Mouse (Mus musculus) stomach, postnatal 0 days (tissue): ENCODE data around the gene Lrp8.

Source experiments
- CTCF ChIP-seq: IDR thresholded peaks from 2 replicates; pipeline ENCODE4 v1.5.1; 2016; ENCODE audit warnings: antibody characterized with exemption, low read depth, mild to moderate bottlenecking, moderate library complexity
- EP300 ChIP-seq: optimal IDR thresholded peaks from 2 replicates; pipeline ENCODE3; 2016; ENCODE audit warnings: antibody characterized with exemption

DNA sequence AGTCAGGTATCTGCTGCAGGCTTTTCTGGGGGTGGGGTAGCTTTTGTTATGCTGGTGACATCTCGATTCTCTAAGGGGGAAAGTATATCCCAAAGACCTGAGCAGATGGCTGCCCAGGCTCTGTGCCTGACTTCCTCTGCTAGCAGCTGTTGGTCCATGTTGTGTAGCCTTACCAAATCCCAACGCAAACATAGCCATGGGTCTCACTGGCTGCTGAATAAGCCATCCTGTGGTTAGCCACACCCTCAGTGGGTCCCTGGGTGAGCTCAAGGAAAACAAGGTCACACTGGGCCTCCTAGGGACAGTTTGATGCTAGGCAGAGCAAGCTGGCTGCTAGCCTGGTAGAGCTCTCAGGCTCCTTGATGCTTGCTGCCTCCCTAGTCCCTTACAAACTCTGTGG is 27.6 kb downstream of the Lrp8 start:
- no peak for TF ChIP-seq CTCF
- no peak for TF ChIP-seq EP300
